Mouse (Mus musculus) C2C12 (cell line): Measurements from ENCODE around the gene Tor3a. TPM values are rescaled to one million over a fixed set of nuclear protein-coding genes. Genes with fewer than 3 reads are reported as not detected.

Experiments used
- H3K27me3 ChIP-seq: one replicate; pipeline ENCODE4 v1.6.1; 2011; ENCODE audit not compliant: control insufficient read depth, insufficient read depth, insufficient read length
- H3K36me3 ChIP-seq: one replicate; pipeline ENCODE4 v1.6.1; 2011; ENCODE audit not compliant: control insufficient read depth, insufficient read depth
- H3K4me3 ChIP-seq: one replicate; pipeline ENCODE4 v1.5.1; 2011; ENCODE audit warnings: mild to moderate bottlenecking, control low read depth; ENCODE audit not compliant: poor library complexity, insufficient read depth, severe bottlenecking
- H3K79me2 ChIP-seq: one replicate; pipeline ENCODE4 v1.6.1; 2011; ENCODE audit not compliant: control insufficient read depth, insufficient read depth
- H3K79me3 ChIP-seq: one replicate; pipeline ENCODE4 v1.6.1; 2011; ENCODE audit warnings: low read depth, control low read depth
- H3ac ChIP-seq: one replicate; pipeline ENCODE3; 2011; ENCODE audit warnings: low read depth; ENCODE audit not compliant: control insufficient read depth, insufficient read length
- CEBPB ChIP-seq: IDR thresholded peaks from one replicate; pipeline ENCODE4 v1.6.1; 2011; ENCODE audit warnings: low read depth, mild to moderate bottlenecking, control low read depth, moderate library complexity
- CTCF ChIP-seq: IDR thresholded peaks from one replicate; pipeline ENCODE4 v1.5.1; 2011; ENCODE audit not compliant: control insufficient read depth, insufficient read depth, insufficient read length
- FOSL1 ChIP-seq: IDR thresholded peaks from one replicate; pipeline ENCODE4 v1.8.0; 2011; ENCODE audit warnings: mild to moderate bottlenecking, low read length; ENCODE audit not compliant: poor library complexity, insufficient read depth, severe bottlenecking
- MAX ChIP-seq: IDR thresholded peaks from one replicate; pipeline ENCODE4 v1.6.1; 2011; ENCODE audit warnings: mild to moderate bottlenecking, control low read depth
- MYOD1 ChIP-seq: IDR thresholded peaks from one replicate; pipeline ENCODE4 v1.6.1; 2011; ENCODE audit warnings: low read depth; ENCODE audit not compliant: control insufficient read depth, insufficient read length
- MYOG ChIP-seq: IDR thresholded peaks from one replicate; pipeline ENCODE4 v1.6.1; 2011; ENCODE audit not compliant: control insufficient read depth, insufficient read length; ENCODE audit errors: extremely low read depth
- USF1 ChIP-seq: IDR thresholded peaks from one replicate; pipeline ENCODE4 v1.6.1; 2011; ENCODE audit warnings: low read depth, mild to moderate bottlenecking, control low read depth, moderate library complexity
- polyA plus RNA-seq: library from polyadenylated mRNA; unstranded; fragments of >200 nt; fragmentation: generic; extraction: Trizol; gene quantifications from one replicate; pipeline ENCODE4 v1.2.1, GENCODE M21; 2012; ENCODE audit warnings: missing spikeins

Gene Tor3a
- polyA plus RNA-seq, 1 experiment = 10.6 TPM

DNA sequence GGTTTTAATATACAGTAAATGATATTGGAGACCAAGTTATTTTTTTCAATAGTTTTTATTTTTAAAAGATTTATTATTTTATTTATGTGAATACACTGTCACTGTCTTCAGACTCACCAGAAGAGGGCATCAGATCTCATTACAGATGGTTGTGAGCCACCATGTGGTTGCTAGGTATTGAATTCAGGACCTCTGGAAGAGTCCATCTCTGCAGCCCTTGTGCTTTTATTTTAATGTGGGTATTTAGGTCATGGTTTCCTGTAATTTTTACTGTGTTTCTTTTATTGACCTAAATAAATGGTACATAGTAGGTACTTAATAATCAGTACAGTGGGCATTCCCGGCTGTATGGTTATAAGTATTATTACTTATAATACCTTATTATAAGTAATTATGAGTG, 59.4 kb downstream of the Tor3a start:
- peaks cover 81% of the 10 kb centered on the region for H3K79me2 ChIP-seq
- no peak overlapping the region for H3ac ChIP-seq
- no peaks in the 10 kb centered on the region for H3K36me3 ChIP-seq
- H3K27me3 ChIP-seq = no peaks in the 10 kb centered on the region
- H3K79me3 ChIP-seq = peaks cover 54% of the 10 kb centered on the region
- no peak overlapping the region for H3K4me3 ChIP-seq
- TF ChIP-seq MAX (no peak), MYOD1 (no peak), CTCF (no peak), CEBPB (no peak)

GRCm38 (mm10) chr1:156613855-156614530, 60.2 kb downstream of the Tor3a start:
- H3K79me2 ChIP-seq = peaks cover 81% of the 10 kb centered on the region
- no peaks in the 10 kb centered on the region for H3K36me3 ChIP-seq
- peaks cover 52% of the 10 kb centered on the region for H3K79me3 ChIP-seq
- no peak overlapping the region for H3K4me3 ChIP-seq
- H3K27me3 ChIP-seq = no peaks in the 10 kb centered on the region
- TF ChIP-seq MYOD1 (no peak), CEBPB (no peak), USF1 (no peak), MYOG (no peak), CTCF (no peak), MAX (no peak), FOSL1 (no peak)
- H3ac ChIP-seq = no peak overlapping the region

DNA sequence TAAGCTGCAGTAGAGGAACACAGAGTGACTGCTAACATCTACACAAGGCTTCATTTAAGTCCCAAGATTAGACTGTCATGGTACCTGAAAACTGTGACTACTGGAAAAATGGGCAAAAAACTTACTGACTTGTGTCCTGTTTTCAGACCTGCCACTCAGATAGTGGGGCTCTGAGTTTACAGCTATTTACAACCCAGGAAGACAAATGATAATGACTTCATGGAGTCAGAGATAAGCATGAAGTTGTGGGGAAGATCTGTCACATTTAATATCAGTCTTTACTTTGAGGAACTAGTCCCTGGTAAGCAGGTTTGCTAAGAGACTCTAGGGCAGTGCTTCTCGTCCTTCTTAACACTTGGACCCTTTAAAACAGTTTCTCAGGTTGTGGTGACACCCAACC, 63.9 kb downstream of the Tor3a start:
- Histone ChIP-seq H3K79me3 (peaks cover 47% of the 10 kb centered on the region), H3K79me2 (peaks cover 84% of the 10 kb centered on the region), H3K4me3 (no peak overlapping the region), H3K36me3 (no peaks in the 10 kb centered on the region), H3K27me3 (no peaks in the 10 kb centered on the region), H3ac (no peak overlapping the region)
- no peak for TF ChIP-seq USF1
- no peak for TF ChIP-seq MYOD1
- no peak for TF ChIP-seq CEBPB
- no peak for TF ChIP-seq MAX
- TF ChIP-seq CTCF = no peak
- no peak for TF ChIP-seq MYOG
- TF ChIP-seq FOSL1 = no peak

GRCm38 (mm10) chr1:156608496-156608895, 65.7 kb downstream of the Tor3a start:
- Histone ChIP-seq H3K4me3 (no peak overlapping the region), H3K79me2 (peaks cover 92% of the 10 kb centered on the region), H3K79me3 (peaks cover 50% of the 10 kb centered on the region), H3K36me3 (no peaks in the 10 kb centered on the region), H3ac (no peak overlapping the region), H3K27me3 (no peaks in the 10 kb centered on the region)
- TF ChIP-seq FOSL1 = no peak

DNA sequence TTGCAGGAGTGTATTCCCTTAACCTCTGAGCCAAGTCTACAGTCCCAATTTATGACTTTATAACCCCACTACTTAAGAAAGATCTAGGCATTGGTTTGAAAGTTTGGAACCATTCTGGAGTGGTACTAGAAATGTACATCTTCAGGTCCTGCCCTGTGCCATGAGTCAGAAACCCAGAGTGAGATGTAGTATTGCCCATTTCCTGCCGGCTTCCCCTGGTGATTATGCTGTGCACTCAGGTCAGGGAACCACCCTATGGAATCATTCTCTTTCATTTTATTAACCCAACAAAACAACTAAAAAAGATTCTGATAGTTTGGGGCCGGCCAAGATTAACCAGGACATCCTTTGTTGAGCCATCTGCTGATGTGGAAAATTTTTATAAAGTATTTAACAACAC, 68.2 kb downstream of the Tor3a start:
- Histone ChIP-seq H3K27me3 (no peaks in the 10 kb centered on the region), H3ac (no peak overlapping the region), H3K79me3 (peaks cover 54% of the 10 kb centered on the region), H3K79me2 (peaks cover 93% of the 10 kb centered on the region), H3K36me3 (no peaks in the 10 kb centered on the region), H3K4me3 (no peak overlapping the region)
- TF ChIP-seq MAX = no peak
- TF ChIP-seq FOSL1 = no peak
- no peak for TF ChIP-seq MYOD1
- no peak for TF ChIP-seq MYOG
- TF ChIP-seq CEBPB = no peak
- TF ChIP-seq USF1 = no peak
- TF ChIP-seq CTCF = no peak

DNA sequence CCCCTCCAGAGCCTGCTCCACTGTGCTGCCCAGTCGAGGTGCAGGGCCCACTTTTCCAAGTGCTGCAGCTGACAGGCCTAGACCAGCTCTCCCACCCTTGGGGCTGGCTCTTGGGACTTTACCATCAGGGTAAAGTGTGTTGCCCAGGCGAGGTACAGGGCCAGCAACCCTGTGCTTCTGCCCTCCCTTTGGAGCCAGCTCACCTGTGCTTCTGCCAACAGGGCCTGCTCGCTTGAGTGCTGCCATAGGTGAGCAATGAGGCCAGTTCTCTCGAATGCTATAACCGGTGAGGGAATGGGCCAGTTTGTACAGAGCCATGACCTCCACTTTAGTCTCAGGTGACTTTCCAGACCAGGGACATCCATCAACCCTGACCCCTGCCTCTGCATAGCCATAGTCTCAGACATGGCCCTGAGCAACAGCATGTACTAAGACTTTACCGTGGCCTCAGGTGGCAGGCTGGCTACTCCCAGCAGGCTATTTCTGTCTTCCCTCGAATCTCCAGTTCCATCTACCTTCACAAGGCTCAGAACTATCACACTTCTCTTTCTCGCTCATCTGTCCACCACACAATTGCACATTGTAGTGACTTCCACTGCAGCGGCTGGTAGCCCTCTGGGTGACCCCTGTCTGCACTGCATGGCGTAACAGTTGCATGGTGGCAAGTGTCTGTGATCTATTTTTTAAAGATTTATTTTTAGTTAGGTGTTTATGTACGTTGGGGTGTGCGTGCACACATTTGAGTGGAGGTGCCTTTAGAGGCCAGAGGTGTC, 68.9 kb downstream of the Tor3a start:
- Histone ChIP-seq H3K4me3 (no peak overlapping the region), H3K27me3 (no peaks in the 10 kb centered on the region), H3K79me3 (peaks cover 50% of the 10 kb centered on the region), H3K79me2 (peaks cover 93% of the 10 kb centered on the region), H3K36me3 (no peaks in the 10 kb centered on the region), H3ac (no peak overlapping the region)
- TF ChIP-seq CTCF (no peak), MYOG (no peak), FOSL1 (no peak), USF1 (no peak), MYOD1 (no peak), CEBPB (no peak), MAX (no peak)

Other genes starting within 250 kb of the Tor3a start
- 72.5 TPM for gene Soat1, start 200.0 kb downstream of the Tor3a start, polyA plus RNA-seq
- 1.5 TPM for gene Gm10031, start 150.3 kb downstream of the Tor3a start, polyA plus RNA-seq
- gene Abl2, start 115.6 kb downstream of the Tor3a start, polyA plus RNA-seq = 17.1 TPM
- gene Fam20b, start 44.7 kb upstream of the Tor3a start, polyA plus RNA-seq = 19.9 TPM
- gene Angptl1, start 164.2 kb upstream of the Tor3a start, polyA plus RNA-seq = 0.02 TPM